In genomic region chr1:37194607-37195006, GRCm38 (mm10) we compare ENCODE assay signal across 13 mouse cellular contexts. TPM values are rescaled to one million over a fixed set of nuclear protein-coding genes. Genes with fewer than 3 reads are reported as not detected.
DNase-seq lines count a peak whose midpoint lies in the region; ATAC-seq and TF ChIP-seq lines count a peak whose summit lies in the region.
"Had no signal": no experiment of that assay in that cellular context is flagged by ENCODE, and none has a peak within 500 bp of the region (broad histone marks: within the 10 kb centered on the region; RNA-seq: fewer than 3 reads in every experiment).

No protein-coding gene starts in this region.

- peak; percentile 20; the same call in 1 of the 2 replicates for ATAC-seq in forebrain, postnatal 0 days
- no peak for ATAC-seq in forebrain, embryonic 13.5 days
- no peak for ATAC-seq in midbrain, postnatal 0 days (ENCODE audit: low FRiP score)
- no peak for ATAC-seq in midbrain, embryonic 11.5 days (ENCODE audit: low FRiP score)
- peak; percentile 50; the same call in 1 of the 2 replicates for ATAC-seq in stomach, embryonic 16.5 days (ENCODE audit: insufficient read depth, low FRiP score)

- peak; percentile 53 for TF ChIP-seq CTCF in forebrain, postnatal 0 days (IDR thresholded peaks at IDR 0.05; ENCODE audit: low read depth)
- peak; percentile 68 for TF ChIP-seq CTCF in midbrain, postnatal 0 days (IDR thresholded peaks at IDR 0.05)

- H3K4me1 ChIP-seq in forebrain, postnatal 0 days (ENCODE audit: insufficient read depth), result no peaks in the 10 kb centered on the region
- H3K4me1 ChIP-seq in forebrain, embryonic 13.5 days, result no peaks in the 10 kb centered on the region
- H3K4me1 ChIP-seq in midbrain, postnatal 0 days (ENCODE audit: insufficient read depth, low read length), result no peaks in the 10 kb centered on the region
- H3K4me1 ChIP-seq in midbrain, embryonic 11.5 days (ENCODE audit: control insufficient read depth, insufficient read depth, low read length), result no peaks in the 10 kb centered on the region
- no peaks in the 10 kb centered on the region for H3K4me1 ChIP-seq in stomach, embryonic 16.5 days (ENCODE audit: control insufficient read depth, insufficient read depth, low read length)
- H3K4me1 ChIP-seq: heart, embryonic 13.5 days; limb, embryonic 13.5 days had no signal

- no peaks in the 10 kb centered on the region for H3K9me3 ChIP-seq in forebrain, postnatal 0 days (ENCODE audit: low read length)
- H3K9me3 ChIP-seq in forebrain, embryonic 13.5 days (replicated peaks), result 0 out of 2 replicates have a peak, but pooled peaks cover 3% of the 10 kb centered on the region
- H3K9me3 ChIP-seq in midbrain, postnatal 0 days (ENCODE audit: low read length), result no peaks in the 10 kb centered on the region
- no peaks in the 10 kb centered on the region for H3K9me3 ChIP-seq in midbrain, embryonic 11.5 days (ENCODE audit: control insufficient read depth, low read length)
- H3K9me3 ChIP-seq in stomach, embryonic 16.5 days (replicated peaks; ENCODE audit: control insufficient read depth, low read length), result no peaks in the 10 kb centered on the region
- H3K9me3 ChIP-seq: heart, embryonic 13.5 days; limb, embryonic 13.5 days had no signal

- no peaks in the 10 kb centered on the region for H3K36me3 ChIP-seq in forebrain, postnatal 0 days (ENCODE audit: insufficient read depth)
- no peaks in the 10 kb centered on the region for H3K36me3 ChIP-seq in forebrain, embryonic 13.5 days (ENCODE audit: poor library complexity, severe bottlenecking)
- no peaks in the 10 kb centered on the region for H3K36me3 ChIP-seq in midbrain, postnatal 0 days (ENCODE audit: insufficient read depth, low read length)
- H3K36me3 ChIP-seq in midbrain, embryonic 11.5 days (ENCODE audit: control insufficient read depth, insufficient read depth, low read length), result no peaks in the 10 kb centered on the region
- no peaks in the 10 kb centered on the region for H3K36me3 ChIP-seq in stomach, embryonic 16.5 days (ENCODE audit: control insufficient read depth, insufficient read depth, low read length)
- H3K36me3 ChIP-seq: heart, embryonic 13.5 days; limb, embryonic 13.5 days had no signal

- H3K27ac ChIP-seq in forebrain, postnatal 0 days (ENCODE audit: low read depth, low read length), result no peak overlapping the region
- H3K27ac ChIP-seq in forebrain, embryonic 13.5 days, result no peak overlapping the region
- H3K27ac ChIP-seq in midbrain, postnatal 0 days (ENCODE audit: low read depth, low read length), result no peak overlapping the region
- no peak overlapping the region for H3K27ac ChIP-seq in midbrain, embryonic 11.5 days (ENCODE audit: low read depth, low read length)
- H3K27ac ChIP-seq in stomach, embryonic 16.5 days (ENCODE audit: low read length), result no peak overlapping the region
- H3K27ac ChIP-seq: heart, embryonic 13.5 days; limb, embryonic 13.5 days had no signal

- H3K4me2 ChIP-seq in forebrain, postnatal 0 days (ENCODE audit: low read depth), result no peak overlapping the region
- no peak overlapping the region for H3K4me2 ChIP-seq in forebrain, embryonic 13.5 days
- H3K4me2 ChIP-seq in midbrain, postnatal 0 days (ENCODE audit: low read depth, low read length, poor library complexity, severe bottlenecking), result no peak overlapping the region
- no peak overlapping the region for H3K4me2 ChIP-seq in midbrain, embryonic 11.5 days
- no peak overlapping the region for H3K4me2 ChIP-seq in stomach, embryonic 16.5 days (ENCODE audit: low read depth, low read length)
- H3K4me2 ChIP-seq: heart, embryonic 13.5 days; limb, embryonic 13.5 days had no signal

- no peak overlapping the region for H3K9ac ChIP-seq in forebrain, postnatal 0 days
- no peak overlapping the region for H3K9ac ChIP-seq in forebrain, embryonic 13.5 days
- H3K9ac ChIP-seq in midbrain, postnatal 0 days (replicated peaks; ENCODE audit: low read length, poor library complexity, severe bottlenecking), result no peak overlapping the region
- no peak overlapping the region for H3K9ac ChIP-seq in midbrain, embryonic 11.5 days (ENCODE audit: low read length)
- H3K9ac ChIP-seq in stomach, embryonic 16.5 days (ENCODE audit: low read length), result no peak overlapping the region
- H3K9ac ChIP-seq: heart, embryonic 13.5 days; limb, embryonic 13.5 days had no signal

- H3K27me3 ChIP-seq in forebrain, postnatal 0 days (ENCODE audit: insufficient read depth, low read length), result no peaks in the 10 kb centered on the region
- no peaks in the 10 kb centered on the region for H3K27me3 ChIP-seq in forebrain, embryonic 13.5 days
- H3K27me3 ChIP-seq in midbrain, postnatal 0 days (ENCODE audit: insufficient read depth, low read length), result no peaks in the 10 kb centered on the region
- H3K27me3 ChIP-seq in midbrain, embryonic 11.5 days (ENCODE audit: control insufficient read depth, insufficient read depth, low read length), result no peaks in the 10 kb centered on the region
- H3K27me3 ChIP-seq in stomach, embryonic 16.5 days (ENCODE audit: control insufficient read depth, insufficient read depth, low read length), result no peaks in the 10 kb centered on the region
- H3K27me3 ChIP-seq: heart, embryonic 13.5 days; limb, embryonic 13.5 days had no signal

- DNase-seq in forebrain, postnatal 0 days, result no peak
- DNase-seq in kidney, adult 9 months, result peak; percentile 6
- no peak for DNase-seq in kidney, adult 18-20 months
- peak; percentile 32 for DNase-seq in midbrain, postnatal 0 days (ENCODE audit: low spot score)
- DNase-seq in midbrain, embryonic 11.5 days (ENCODE audit: low spot score, missing footprints), result no peak
- no peak for DNase-seq in urinary bladder, postnatal 36 days (ENCODE audit: low spot score in 2 of 2)
- DNase-seq: cerebellum, adult 9-10 months; lung, postnatal 4 days; right cerebral cortex, postnatal 4 days had no signal

- 44% methylated on average over 4 of the region's 4 CpGs for WGBS in forebrain, postnatal 0 days
- WGBS in forebrain, embryonic 13.5 days, result 62% methylated on average over 4 of the region's 4 CpGs
- WGBS in midbrain, postnatal 0 days, result 60% methylated on average over 4 of the region's 4 CpGs
- 70% methylated on average over 4 of the region's 4 CpGs for WGBS in midbrain, embryonic 11.5 days
- WGBS in stomach, embryonic 16.5 days, result 53% methylated on average over 4 of the region's 4 CpGs

- H3K4me3 ChIP-seq in forebrain, postnatal 0 days (ENCODE audit: low read depth, low read length), result no peak overlapping the region
- H3K4me3 ChIP-seq in forebrain, embryonic 13.5 days, result no peak overlapping the region
- no peak overlapping the region for H3K4me3 ChIP-seq in midbrain, postnatal 0 days (ENCODE audit: low read depth, low read length)
- H3K4me3 ChIP-seq in midbrain, embryonic 11.5 days (ENCODE audit: low read depth, low read length), result no peak overlapping the region
- H3K4me3 ChIP-seq in stomach, embryonic 16.5 days (replicated peaks; ENCODE audit: low read length), result no peak overlapping the region
- H3K4me3 ChIP-seq: heart, embryonic 13.5 days; limb, embryonic 13.5 days had no signal

RNA-seq across cellular contexts. Expression of gene Cnga3, which starts 19.6 kb away (rescaled TPM):
- total RNA-seq in forebrain, postnatal 0 days (2014; rRNA removed), result 0.15 and 1.8 TPM in 2 replicates
- polyA plus RNA-seq in forebrain, postnatal 0 days (2015; fragmentation: Nextera tagmentation; extraction: Ambion mirVana), result 0.18 and 0.52 TPM in 2 replicates
- 0.06 and 0.09 TPM in 2 replicates for polyA plus RNA-seq in forebrain, embryonic 13.5 days (2015; fragmentation: Nextera tagmentation; extraction: Ambion mirVana)
- total RNA-seq in midbrain, postnatal 0 days (2014; rRNA removed), result 0.71 and 0.90 TPM in 2 replicates
- polyA plus RNA-seq in midbrain, postnatal 0 days (2015; fragmentation: Nextera tagmentation; extraction: Ambion mirVana), result 0.42 and 0.62 TPM in 2 replicates
- polyA plus RNA-seq in midbrain, embryonic 11.5 days (2014; fragmentation: Nextera tagmentation; extraction: Ambion mirVana), result not detected in 2 replicates
- 1.1 and 1.3 TPM in 2 replicates for polyA plus RNA-seq in stomach, embryonic 16.5 days (2015; fragmentation: Nextera tagmentation; extraction: Ambion mirVana)
- polyA plus RNA-seq: heart, embryonic 13.5 days; limb, embryonic 13.5 days had no signal

Comparison
In these comparisons a context has a peak if more than half of its experiments do, and no peak if none do; other contexts are left out.
1. ATAC-seq: peak in forebrain, postnatal 0 days (single experiment) and stomach, embryonic 16.5 days (single experiment); none in forebrain, embryonic 13.5 days (single experiment), midbrain, postnatal 0 days (single experiment) and midbrain, embryonic 11.5 days (single experiment).
2. DNase-seq: peak in kidney, adult 9 months (single experiment) and midbrain, postnatal 0 days (single experiment); none in forebrain, postnatal 0 days (single experiment), kidney, adult 18-20 months (single experiment), midbrain, embryonic 11.5 days (single experiment) and urinary bladder, postnatal 36 days (0 of 2).